Mouse (Mus musculus) Patski (cell line): ENCODE measurements around the gene Thada. TPM values are rescaled to one million over a fixed set of nuclear protein-coding genes. Genes with fewer than 3 reads are reported as not detected.

ENCODE experiments used
- ATAC-seq: fragments of 100-300 bp; one replicate; pipeline ENCODE4 v1.8.0; 2021
- CTCF ChIA-PET: fragments of 350-600 bp; sonication (Branson Sonifier 250); formaldehyde crosslinking; loops from one replicate; lab custom pipeline; 2022; ENCODE audit warnings: inconsistent platforms; lab: Charles Lee
- POLR2A ChIA-PET: fragments of 350-600 bp; sonication (Branson Sonifier 250); formaldehyde crosslinking; loops from one replicate; lab custom pipeline; 2022; ENCODE audit warnings: antibody characterized with exemption, inconsistent platforms; lab: Charles Lee
- DNase-seq: peaks from one replicate; pipeline ENCODE4 v3.0.0-alpha.2; 2011; ENCODE audit warnings: low read depth, low spot score
- H3K27me3 ChIP-seq: fragments of 371-371 bp; one replicate; pipeline ENCODE4 v1.5.1; 2021
- CTCF ChIP-seq: fragments of 100-300 bp; IDR thresholded peaks from one replicate; pipeline ENCODE4 v1.5.1; 2021
- in situ Hi-C: fragments of 300-500 bp; cut with MboI; formaldehyde crosslinking; loops from 3 replicates; pipeline ENCODE4 v1.11.1; 2018; ENCODE audit warnings: low pct_unique_long_range_greater_than_20kb, mixed read lengths
- polyA plus RNA-seq: library from polyadenylated mRNA; unstranded; gene quantifications from one replicate; pipeline ENCODE4 v1.2.3, GENCODE M21; 2021

Thada gene
- polyA plus RNA-seq, 1 experiment from 2014 or later = 16.3 TPM

DNA sequence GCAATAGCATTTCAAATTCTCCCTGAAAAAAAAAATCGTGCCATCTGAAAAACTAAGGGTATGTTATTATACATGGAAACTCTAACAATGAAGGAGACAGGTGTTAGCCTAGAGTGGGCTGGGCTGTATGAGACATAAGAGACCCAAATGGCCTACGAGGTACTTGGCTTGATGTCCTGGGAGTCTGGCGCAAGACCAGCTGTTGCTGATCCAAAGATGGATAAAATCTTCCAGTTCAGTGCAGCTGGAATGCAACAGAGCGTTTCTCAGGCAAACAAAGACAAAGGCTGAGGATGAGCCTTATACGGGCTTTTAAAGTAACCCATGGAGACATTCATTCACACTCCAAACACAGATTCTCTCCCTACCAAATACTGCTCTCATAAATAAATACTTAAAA, 32.6 kb upstream of the Thada start:
- TF ChIP-seq CTCF = no peak
- ChIA-PET CTCF (interaction anchor here (1.0 to 1.9 kb wide), 2 partner anchors 11 kb away, joined by 3 to 5 read pairs; no protein-coding TSS in a partner anchor), POLR2A (no interaction called here)
- DNase-seq (no peak), ATAC-seq (no peak)
- no peaks in the 10 kb centered on the region for H3K27me3 ChIP-seq
- in situ Hi-C loops = no loop called here

- POLR2A ChIA-PET = interaction anchor here (0.8 kb wide), 1 partner anchor 14 kb away, joined by 3 read pairs; the partner anchor contains the start of gene Plekhh2
- H3K27me3 ChIP-seq = no peaks in the 10 kb centered on the region
- in situ Hi-C loops = no loop called here
- CTCF ChIA-PET = interaction anchor here (1.4 kb wide), 1 partner anchor 9 kb away, joined by 3 read pairs; no protein-coding TSS in a partner anchor
- no peak for TF ChIP-seq CTCF
- no peak for DNase-seq
- no peak for ATAC-seq
Observed at GRCm38 (mm10) chr17:84497972-84498604, 32.1 kb upstream of the Thada start.

DNA sequence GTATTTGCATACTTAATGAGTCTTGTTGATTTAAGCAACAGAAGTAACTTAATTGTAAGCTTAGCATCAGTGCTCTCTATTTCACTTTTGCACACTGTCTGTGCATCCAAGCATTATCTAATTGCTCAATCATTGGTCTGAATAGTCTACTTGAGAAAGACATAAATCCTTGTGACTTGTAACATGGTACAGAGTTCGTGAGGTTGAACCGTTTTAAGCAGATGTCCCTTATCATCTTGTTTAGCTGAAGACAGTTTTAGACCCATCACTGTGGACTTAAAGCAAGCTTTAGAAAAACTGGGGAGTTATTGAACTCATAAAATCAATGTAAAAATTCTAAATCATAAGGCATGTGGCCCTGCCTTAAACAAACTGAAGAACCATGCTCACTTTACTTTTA, 31.6 kb upstream of the Thada start:
- H3K27me3 ChIP-seq = no peaks in the 10 kb centered on the region
- no peak for TF ChIP-seq CTCF
- DNase-seq = no peak
- POLR2A ChIA-PET = interaction anchor here (0.8 kb wide), 1 partner anchor 15 kb away, joined by 3 read pairs; the partner anchor contains the start of gene Plekhh2
- no peak for ATAC-seq
- CTCF ChIA-PET = interaction anchor here (1.4 kb wide), 1 partner anchor 9 kb away, joined by 3 read pairs; no protein-coding TSS in a partner anchor
- in situ Hi-C loops = no loop called here

GRCm38 (mm10) chr17:84497026-84497425, 31.0 kb upstream of the Thada start:
- H3K27me3 ChIP-seq = no peaks in the 10 kb centered on the region
- no peak for ATAC-seq
- TF ChIP-seq CTCF = no peak
- ChIA-PET POLR2A (interaction anchor here (0.8 kb wide), 1 partner anchor 15 kb away, joined by 3 read pairs; the partner anchor contains the start of gene Plekhh2), CTCF (interaction anchor here (1.4 kb wide), 1 partner anchor 10 kb away, joined by 3 read pairs; no protein-coding TSS in a partner anchor)
- in situ Hi-C loops = no loop called here
- no peak for DNase-seq

DNA sequence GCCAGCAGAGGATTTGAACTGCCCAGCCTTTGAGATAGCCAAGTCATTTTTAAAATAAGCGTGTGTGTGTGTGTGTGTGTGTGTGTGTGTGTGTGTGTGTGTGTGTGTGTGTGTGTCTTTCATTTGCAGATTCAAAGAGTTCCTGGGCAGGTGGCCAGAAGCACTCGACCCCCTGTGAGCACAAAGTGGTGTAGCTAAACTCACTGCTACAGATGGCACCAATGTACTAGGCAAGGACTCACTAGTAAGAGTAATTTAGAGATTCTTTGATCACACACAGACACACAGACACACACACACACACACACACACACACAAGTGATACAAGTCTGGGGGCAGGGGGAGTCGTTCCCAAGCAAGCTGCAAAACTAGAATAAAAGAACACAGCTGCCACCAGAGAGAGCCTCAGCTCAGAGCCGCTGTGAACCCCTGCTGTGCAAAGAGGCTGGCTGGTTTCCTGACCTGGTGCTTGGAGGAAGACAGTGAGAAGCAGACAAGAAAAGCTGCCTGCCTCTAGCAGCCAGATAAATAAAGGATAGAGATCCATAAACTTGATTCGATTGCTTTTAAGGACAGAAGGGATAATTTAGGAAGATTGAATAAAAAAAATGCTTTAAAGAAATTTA, 26.4 kb upstream of the Thada start:
- H3K27me3 ChIP-seq = no peaks in the 10 kb centered on the region
- no peak for DNase-seq
- ChIA-PET CTCF (interaction anchor here (0.6 to 1.8 kb wide), 3 partner anchors 11 to 18 kb away, joined by 3 to 7 read pairs (median 3); no protein-coding TSS in a partner anchor), POLR2A (interaction anchor here (0.7 kb wide), 1 partner anchor 87 kb away, joined by 5 read pairs; no protein-coding TSS in a partner anchor)
- in situ Hi-C loops = no loop called here
- no peak for ATAC-seq
- TF ChIP-seq CTCF = no peak

- no peak for TF ChIP-seq CTCF
- POLR2A ChIA-PET = no interaction called here
- ATAC-seq (no peak), DNase-seq (no peak)
- H3K27me3 ChIP-seq = no peaks in the 10 kb centered on the region
- CTCF ChIA-PET = interaction anchor here (1.3 kb wide), 1 partner anchor 11 kb away, joined by 3 read pairs; no protein-coding TSS in a partner anchor
- in situ Hi-C loops = no loop called here
Observed at GRCm38 (mm10) chr17:84487415-84487814, 21.4 kb upstream of the Thada start.

GRCm38 (mm10) chr17:84483673-84484320, 17.8 kb upstream of the Thada start:
- ChIA-PET POLR2A (no interaction called here), CTCF (no interaction called here)
- no peaks in the 10 kb centered on the region for H3K27me3 ChIP-seq
- no peak for DNase-seq
- no peak for ATAC-seq
- no peak for TF ChIP-seq CTCF
- in situ Hi-C loops = no loop called here

DNA sequence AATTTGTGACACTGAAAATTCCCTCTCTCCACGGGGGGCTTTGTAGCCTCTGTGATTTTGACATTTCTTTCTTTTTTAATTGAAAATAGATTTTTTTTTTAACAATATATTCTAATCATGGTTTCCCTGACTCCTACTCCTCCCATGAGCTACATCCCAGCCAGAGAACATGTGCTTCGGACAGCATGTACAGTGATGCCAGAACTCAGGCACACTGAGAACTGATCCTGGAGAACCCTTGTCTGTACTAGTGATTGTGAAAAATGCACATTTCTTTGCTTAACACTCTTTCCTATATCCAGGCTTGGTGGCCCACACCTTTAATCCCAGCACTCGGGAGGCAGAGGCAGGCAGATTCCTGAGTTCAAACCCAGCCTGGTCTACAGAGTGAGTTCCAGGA, 16.8 kb upstream of the Thada start:
- TF ChIP-seq CTCF = no peak
- in situ Hi-C loops = no loop called here
- CTCF ChIA-PET = no interaction called here
- POLR2A ChIA-PET = no interaction called here
- no peaks in the 10 kb centered on the region for H3K27me3 ChIP-seq
- no peak for ATAC-seq
- no peak for DNase-seq

DNA sequence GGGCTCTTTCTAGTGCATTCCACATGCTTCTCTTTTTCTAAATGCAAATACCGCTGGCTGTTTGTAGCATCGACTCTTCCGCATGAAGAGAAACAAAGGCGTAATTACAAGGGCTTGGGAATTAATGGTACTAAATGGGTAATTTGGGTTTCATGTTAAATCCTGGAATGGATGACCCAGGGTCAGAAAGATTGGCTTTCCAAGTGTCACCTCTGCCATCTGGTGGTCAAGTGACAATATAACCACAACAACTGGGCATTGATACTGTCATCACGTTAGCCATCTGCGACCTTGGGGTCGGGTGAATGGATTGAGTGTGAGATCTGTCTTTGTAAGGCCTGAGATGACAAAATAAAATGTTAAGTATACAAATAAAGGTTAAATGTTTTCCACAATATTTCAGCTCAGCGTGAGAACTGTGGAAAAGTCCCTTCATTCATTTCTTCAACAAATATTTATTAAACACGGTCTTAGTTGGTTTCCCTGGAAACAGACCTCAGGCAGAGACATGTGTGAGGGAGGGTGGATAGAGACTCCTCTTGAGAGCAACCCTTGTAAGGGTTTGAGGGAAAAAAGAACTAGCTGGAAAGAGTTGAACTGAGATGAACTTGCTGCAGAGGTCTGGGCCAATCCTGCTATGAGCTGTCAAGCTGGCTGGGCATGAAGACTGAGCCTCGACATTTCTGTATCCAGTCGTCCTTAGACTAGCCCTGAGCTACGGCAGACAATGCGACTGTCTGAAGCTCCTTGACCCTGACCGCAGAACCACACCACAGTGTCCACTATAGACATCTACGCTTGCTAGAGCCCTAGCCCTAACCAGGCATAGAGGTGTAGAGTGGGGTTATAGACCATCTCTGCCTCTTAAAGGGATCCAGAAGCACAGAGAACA, 14.7 kb upstream of the Thada start:
- in situ Hi-C loops = no loop called here
- peak; percentile 78 for TF ChIP-seq CTCF
- DNase-seq (no peak), ATAC-seq (no peak)
- ChIA-PET CTCF (interaction anchor here (1.1 to 1.3 kb wide), 4 partner anchors 9 to 28 kb away, joined by 3 to 8 read pairs (median 5); no protein-coding TSS in a partner anchor), POLR2A (no interaction called here)
- no peaks in the 10 kb centered on the region for H3K27me3 ChIP-seq

DNA sequence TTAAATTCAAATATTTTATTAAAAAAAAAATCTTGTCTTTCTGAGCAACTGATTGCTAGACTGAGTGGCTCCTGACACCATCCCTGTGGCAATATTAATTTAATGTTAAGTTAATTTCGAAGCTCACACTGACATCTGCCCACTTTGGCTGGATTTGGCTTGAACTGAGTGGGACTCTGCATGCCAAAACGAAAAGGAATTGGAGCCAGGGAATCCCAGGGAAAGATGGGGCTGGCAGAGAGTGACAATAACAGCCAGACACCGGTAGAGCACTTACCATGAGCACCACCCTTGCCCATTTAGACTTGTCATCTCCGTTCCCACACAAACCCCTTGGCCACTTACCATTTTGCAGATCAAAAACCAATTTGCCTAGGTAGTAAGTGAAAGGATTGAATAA, 12.3 kb upstream of the Thada start:
- CTCF ChIA-PET = no interaction called here
- in situ Hi-C loops = no loop called here
- ATAC-seq (no peak), DNase-seq (no peak)
- POLR2A ChIA-PET = no interaction called here
- no peaks in the 10 kb centered on the region for H3K27me3 ChIP-seq
- no peak for TF ChIP-seq CTCF
